Mouse (Mus musculus) layer of hippocampus, adult 11-12 months (tissue): ENCODE measurements at regions not wholly inside any gene's neighbourhood (a gene's known extent, or its start where the extent isn't known, plus 50 kb on each side); places are given as distances from the start of the nearest gene placed in this dataset.

Source experiments
- DNase-seq: peaks from one replicate; pipeline ENCODE4 v3.0.0; 2022; ENCODE audit warnings: low spot score

GRCm38 (mm10) chr8:103884873-103885780 lies 216.3 kb upstream of the Cdh5 start:
- DNase-seq: no peak

- peak; percentile 14 for DNase-seq
Observed at GRCm38 (mm10) chr8:103894589-103894988, 206.8 kb upstream of the Cdh5 start.

- DNase-seq: no peak
Observed at GRCm38 (mm10) chr8:103895132-103895531, 206.3 kb upstream of the Cdh5 start.

GRCm38 (mm10) chr8:103897463-103897862 lies 204.0 kb upstream of the Cdh5 start:
- DNase-seq: no peak

- no peak for DNase-seq
Observed at GRCm38 (mm10) chr8:103902516-103902915, 198.9 kb upstream of the Cdh5 start.

- DNase-seq: no peak
Observed at GRCm38 (mm10) chr8:103903635-103904034, 197.8 kb upstream of the Cdh5 start.

- no peak for DNase-seq
Observed at GRCm38 (mm10) chr8:103907662-103908061, 193.8 kb upstream of the Cdh5 start.

GRCm38 (mm10) chr8:103911287-103912015 lies 190.0 kb upstream of the Cdh5 start:
- no peak for DNase-seq

- no peak for DNase-seq
Observed at GRCm38 (mm10) chr8:103912983-103913926, 188.2 kb upstream of the Cdh5 start.

GRCm38 (mm10) chr8:103913927-103914640 lies 187.3 kb upstream of the Cdh5 start:
- DNase-seq: peak; percentile 53

- DNase-seq: no peak
Observed at GRCm38 (mm10) chr8:103919324-103919723, 182.1 kb upstream of the Cdh5 start.

GRCm38 (mm10) chr8:103921621-103922020 lies 179.8 kb upstream of the Cdh5 start:
- DNase-seq: no peak

GRCm38 (mm10) chr8:103922746-103923145 lies 178.7 kb upstream of the Cdh5 start:
- no peak for DNase-seq

- DNase-seq: no peak
Observed at GRCm38 (mm10) chr8:103932681-103933080, 168.7 kb upstream of the Cdh5 start.

GRCm38 (mm10) chr8:103936491-103936890 lies 164.9 kb upstream of the Cdh5 start:
- DNase-seq: peak; percentile 15

- peak; percentile 46 for DNase-seq
Observed at GRCm38 (mm10) chr8:103938283-103939230, 162.9 kb upstream of the Cdh5 start.

GRCm38 (mm10) chr8:103940958-103941532 lies 160.4 kb upstream of the Cdh5 start:
- peak; percentile 36 for DNase-seq

GRCm38 (mm10) chr8:103948474-103948873 lies 153.0 kb upstream of the Cdh5 start:
- DNase-seq: no peak

- DNase-seq: no peak
Observed at GRCm38 (mm10) chr8:103950460-103950859, 151.0 kb upstream of the Cdh5 start.

- no peak for DNase-seq
Observed at GRCm38 (mm10) chr8:103953586-103953985, 147.8 kb upstream of the Cdh5 start.
